16 mouse cellular contexts compared by ENCODE assay signal in genomic region chr12:113401578-113402113, GRCm38 (mm10).
A peak's percentile ranks its signal among the peaks of the same experiment; 100 is the strongest.
DNase-seq lines count a peak whose midpoint lies in the region; ATAC-seq lines count a peak whose summit lies in the region.
"Had no signal": no experiment of that assay in that cellular context is flagged by ENCODE, and none has a peak within 500 bp of the region (broad histone marks: within the 10 kb centered on the region; RNA-seq: fewer than 3 reads in every experiment).

No protein-coding gene starts in this region.

- ATAC-seq in megakaryocyte progenitor cell, adult 5-6 weeks (replicated peaks; ENCODE audit: poor library complexity): no peak
- ATAC-seq: forebrain, embryonic 14.5 days had no signal

- intact Hi-C loops in heart, postnatal 14 days (cut with DNase I): no loop called here

- peak; percentile 55 for DNase-seq in heart, adult 11 months
- no peak for DNase-seq in heart, postnatal 14 days
- peak; percentile 17 to 31 for DNase-seq in right cerebral cortex, adult 2 months (ENCODE audit: low spot score in 2 of 2)
- DNase-seq in right cerebral cortex, postnatal 4 days: no peak
- peak; percentile 65 to 75 for DNase-seq in left cerebral cortex, adult 9 months (ENCODE audit: low spot score in 2 of 2)
- DNase-seq in right cerebral cortex, postnatal 36 days (ENCODE audit: low spot score in 2 of 2): peak; percentile 34 to 71
- no peak for DNase-seq in kidney, adult 9 months
- DNase-seq: adrenal gland, adult 2 months; adrenal gland, postnatal 25 days; cerebellum, adult 2 months; cerebellum, postnatal 14 days; embryo, embryonic 11 days; gastrocnemius, postnatal 10 days; heart, adult 2 months had no signal

Comparison
In these comparisons a context has a peak if more than half of its experiments do, and no peak if none do; other contexts are left out.
1. DNase-seq: peak in heart, adult 11 months (single experiment), right cerebral cortex, adult 2 months (2 of 2), left cerebral cortex, adult 9 months (2 of 2) and right cerebral cortex, postnatal 36 days (2 of 2); none in heart, postnatal 14 days (0 of 2), right cerebral cortex, postnatal 4 days (single experiment) and kidney, adult 9 months (single experiment).